Mouse (Mus musculus): ENCODE measurements around the gene Abcb4. TPM values are rescaled to one million over a fixed set of nuclear protein-coding genes. Genes with fewer than 3 reads are reported as not detected.
"Not testable (repeated sequence)": the region's sequence is repeated elsewhere in the genome, so short reads cannot be mapped to it uniquely, and the experiment has no call there.

Gene Abcb4
- 0.35 and 0.49 TPM in 2 replicates for polyA plus RNA-seq (2015; fragmentation: Nextera tagmentation; extraction: Ambion mirVana)

DNA sequence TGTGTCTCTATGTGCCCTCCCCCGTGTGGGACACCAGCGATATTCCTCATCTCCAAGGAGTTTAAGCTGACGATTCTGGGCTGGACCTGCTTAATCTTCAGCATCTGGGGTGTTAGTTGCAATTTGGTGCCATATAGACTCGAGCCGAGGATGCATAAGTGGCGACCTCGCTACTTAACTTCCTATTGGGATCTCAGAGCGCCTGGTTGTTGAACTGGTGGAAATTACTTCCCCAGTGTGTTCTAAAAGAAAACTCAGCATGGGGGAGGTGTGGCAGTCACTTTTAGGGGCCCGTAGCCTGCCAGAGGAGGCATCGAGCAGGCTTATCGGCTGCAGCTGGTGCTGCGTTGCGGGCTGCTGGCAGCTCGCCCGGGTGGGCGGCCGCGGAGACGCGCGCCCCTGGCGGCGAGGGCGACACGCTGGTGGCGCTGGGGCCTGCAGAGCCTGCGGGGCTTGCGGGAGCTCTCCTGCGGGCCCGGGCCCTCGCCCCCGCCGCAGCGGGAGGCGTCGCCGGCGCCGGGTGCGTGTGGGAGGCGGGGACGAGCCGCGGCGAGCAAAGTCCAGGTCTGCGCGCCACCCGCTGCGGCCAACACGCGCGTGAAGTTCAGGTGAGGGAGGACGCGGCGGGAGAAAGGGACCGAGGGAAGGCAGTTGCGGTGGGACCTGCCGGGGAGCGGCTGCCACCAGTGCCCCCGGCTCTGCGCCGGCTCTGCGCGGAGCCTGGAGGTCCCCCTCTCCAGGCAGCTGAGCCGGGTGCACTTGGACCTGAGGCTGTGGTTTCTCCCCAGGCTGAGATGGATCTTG lies at the start of gene Abcb4:
Gene Abcb4 (plus strand): TSS at position 418 of the 804 bp plus-strand sequence.
- Histone ChIP-seq H3K4me3 (replicated peaks) (peak within 1 kb of the TSS; percentile 55), H3K36me3 (no peaks in the 10 kb centered on the region), H3K4me1 (no peaks in the 10 kb centered on the region), H3K9ac (peak within 1 kb of the TSS; percentile 15; the same call in 1 of the 2 replicates), H3K4me2 (replicated peaks) (peak within 1 kb of the TSS; percentile 95), H3K9me3 (replicated peaks) (no peaks in the 10 kb centered on the region), H3K27me3 (peaks cover 10% of the 10 kb centered on the region; the same call in 1 of the 2 replicates), H3K27ac (replicated peaks) (no peak within 1 kb of the TSS)
- ATAC-seq (ENCODE audit: insufficient number of reproducible peaks, low FRiP score, low TSS enrichment, low read depth), result peak; percentile 69
- under 1% methylated on average over 65 of the region's 65 CpGs for WGBS

DNA sequence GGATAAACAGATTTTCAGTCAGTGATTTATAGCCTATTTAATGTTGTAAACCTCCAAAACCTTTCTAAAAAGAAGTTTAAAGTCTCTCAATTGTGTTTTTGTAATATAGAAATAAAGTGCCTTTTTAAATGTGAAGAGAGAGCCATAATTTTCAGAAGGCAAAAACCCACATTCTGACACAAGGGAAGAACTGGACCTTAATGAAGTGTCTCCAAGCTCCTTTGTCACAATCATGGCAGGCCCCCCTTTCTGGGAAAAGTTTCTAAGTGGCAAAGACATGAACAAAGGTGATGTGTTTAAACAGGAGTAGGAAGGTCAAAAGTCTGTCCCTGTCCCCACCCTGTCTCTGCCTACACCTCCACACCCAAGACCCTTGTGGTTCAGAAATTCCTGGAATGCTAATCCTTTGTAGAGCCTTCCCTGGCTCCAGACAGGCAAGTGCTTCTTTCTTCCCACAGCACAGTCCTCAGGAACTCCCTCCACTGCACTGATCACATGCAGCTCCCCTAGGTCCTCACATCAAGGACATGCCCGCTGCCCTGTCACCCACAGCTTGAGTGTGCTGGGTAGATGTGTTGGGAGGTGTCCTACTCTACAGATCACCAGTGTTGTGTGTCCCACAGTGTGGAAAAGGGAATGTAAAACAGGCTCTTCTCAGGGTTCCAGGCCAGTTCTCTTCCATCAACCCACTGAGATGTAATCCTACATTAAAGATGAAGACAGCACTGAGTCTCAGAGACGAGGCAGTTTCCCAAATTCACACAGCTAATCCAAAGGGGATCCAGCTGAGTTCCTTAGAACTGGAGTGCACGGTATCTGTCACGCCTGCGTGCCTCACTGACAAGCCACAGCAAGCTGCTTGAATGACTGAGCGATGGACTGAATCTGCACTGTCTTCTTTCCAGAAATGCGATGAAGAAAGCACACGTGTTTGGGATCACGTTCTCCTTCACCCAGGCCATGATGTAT lies 44.6 kb upstream of the Abcb4 start:
- H3K4me2 ChIP-seq (replicated peaks); H3K27ac ChIP-seq (replicated peaks); H3K9ac ChIP-seq; H3K4me1 ChIP-seq; H3K36me3 ChIP-seq; H3K4me3 ChIP-seq (replicated peaks); ATAC-seq (ENCODE audit: insufficient number of reproducible peaks, low FRiP score, low TSS enrichment, low read depth); H3K9me3 ChIP-seq (replicated peaks); H3K27me3 ChIP-seq: not testable (repeated sequence)
- 51% methylated on average over 7 of the region's 9 CpGs for WGBS

DNA sequence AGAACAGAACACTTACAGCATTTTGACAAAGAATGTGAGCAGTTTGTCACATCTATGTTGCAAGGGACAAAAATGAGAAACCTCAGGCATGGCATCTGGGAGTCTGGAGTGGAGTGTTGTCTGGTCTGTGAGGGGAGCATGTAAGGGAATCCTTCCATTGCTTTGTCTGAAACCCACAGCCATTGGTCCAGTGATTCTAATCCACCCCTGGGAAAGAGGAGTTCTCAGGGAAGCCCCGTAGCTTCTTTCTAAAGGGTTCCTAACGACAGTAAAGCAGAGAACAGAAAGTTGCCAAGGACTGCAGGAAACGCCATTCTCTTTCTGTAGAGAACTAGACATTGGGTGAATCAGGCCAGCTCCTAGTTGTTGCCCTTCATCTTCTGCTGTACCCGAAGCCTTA lies 42.7 kb upstream of the Abcb4 start:
- Histone ChIP-seq H3K9me3 (replicated peaks) (no peaks in the 10 kb centered on the region), H3K4me2 (replicated peaks) (no peak overlapping the region), H3K36me3 (no peaks in the 10 kb centered on the region), H3K27me3 (no peaks in the 10 kb centered on the region), H3K4me3 (replicated peaks) (no peak overlapping the region), H3K4me1 (no peaks in the 10 kb centered on the region), H3K9ac (no peak overlapping the region), H3K27ac (replicated peaks) (no peak overlapping the region)
- WGBS, result 57% methylated on average over 4 of the region's 4 CpGs
- ATAC-seq (ENCODE audit: insufficient number of reproducible peaks, low FRiP score, low TSS enrichment, low read depth), result no peak

DNA sequence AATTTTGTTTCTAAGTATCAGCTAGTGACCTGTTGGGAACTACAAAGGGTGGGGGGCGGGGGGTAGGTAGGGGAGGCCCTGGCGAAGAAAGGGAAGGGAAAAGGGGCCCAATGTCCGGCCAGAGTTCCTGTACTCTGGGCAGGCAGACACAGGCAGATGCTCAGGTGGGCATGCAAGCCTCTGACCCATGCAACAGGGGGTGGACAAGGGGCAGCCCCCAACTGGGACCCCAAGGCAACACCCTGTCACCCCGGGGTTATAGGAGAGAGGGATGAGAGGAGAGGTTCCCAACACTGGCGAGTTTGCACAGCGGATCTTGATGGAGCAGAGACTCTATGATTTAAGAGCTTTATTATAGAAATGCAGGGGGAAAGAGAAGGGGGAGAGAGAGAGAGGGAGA lies 36.3 kb upstream of the Abcb4 start:
- no peak for ATAC-seq (ENCODE audit: insufficient number of reproducible peaks, low FRiP score, low TSS enrichment, low read depth)
- Histone ChIP-seq H3K27ac (replicated peaks) (no peak overlapping the region), H3K4me2 (replicated peaks) (no peak overlapping the region), H3K4me1 (no peaks in the 10 kb centered on the region), H3K9me3 (replicated peaks) (no peaks in the 10 kb centered on the region), H3K27me3 (no peaks in the 10 kb centered on the region), H3K36me3 (no peaks in the 10 kb centered on the region), H3K4me3 (replicated peaks) (no peak overlapping the region), H3K9ac (no peak overlapping the region)
- 73% methylated on average over 6 of the region's 6 CpGs for WGBS

DNA sequence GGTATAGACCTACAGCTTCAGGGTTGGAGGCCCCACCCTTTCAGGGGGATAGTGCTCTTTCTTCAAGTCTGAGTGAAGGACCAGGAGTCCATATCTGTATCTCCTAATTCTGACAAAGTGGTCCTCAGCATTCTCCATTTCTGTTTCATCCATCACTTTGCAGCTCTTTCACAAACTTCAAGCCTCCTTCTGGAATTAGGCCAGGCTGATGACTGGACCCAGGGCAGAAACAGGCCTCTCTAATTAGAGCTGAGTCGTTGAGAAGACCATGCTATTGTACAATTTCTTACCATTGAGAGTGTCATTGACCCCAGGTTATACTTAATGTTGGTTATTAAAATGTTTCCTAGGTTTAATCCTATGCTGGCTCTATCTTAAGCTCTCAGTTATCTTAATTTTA lies 31.7 kb upstream of the Abcb4 start:
- H3K27me3 ChIP-seq, result no peaks in the 10 kb centered on the region
- H3K4me1 ChIP-seq, result no peaks in the 10 kb centered on the region
- H3K36me3 ChIP-seq, result no peaks in the 10 kb centered on the region
- no peak overlapping the region for H3K4me3 ChIP-seq (replicated peaks)
- ATAC-seq (ENCODE audit: insufficient number of reproducible peaks, low FRiP score, low TSS enrichment, low read depth), result no peak
- H3K27ac ChIP-seq (replicated peaks), result no peak overlapping the region
- 78% methylated on average over 1 of the region's 1 CpGs for WGBS
- H3K9me3 ChIP-seq (replicated peaks), result no peaks in the 10 kb centered on the region
- no peak overlapping the region for H3K4me2 ChIP-seq (replicated peaks)
- H3K9ac ChIP-seq, result no peak overlapping the region

DNA sequence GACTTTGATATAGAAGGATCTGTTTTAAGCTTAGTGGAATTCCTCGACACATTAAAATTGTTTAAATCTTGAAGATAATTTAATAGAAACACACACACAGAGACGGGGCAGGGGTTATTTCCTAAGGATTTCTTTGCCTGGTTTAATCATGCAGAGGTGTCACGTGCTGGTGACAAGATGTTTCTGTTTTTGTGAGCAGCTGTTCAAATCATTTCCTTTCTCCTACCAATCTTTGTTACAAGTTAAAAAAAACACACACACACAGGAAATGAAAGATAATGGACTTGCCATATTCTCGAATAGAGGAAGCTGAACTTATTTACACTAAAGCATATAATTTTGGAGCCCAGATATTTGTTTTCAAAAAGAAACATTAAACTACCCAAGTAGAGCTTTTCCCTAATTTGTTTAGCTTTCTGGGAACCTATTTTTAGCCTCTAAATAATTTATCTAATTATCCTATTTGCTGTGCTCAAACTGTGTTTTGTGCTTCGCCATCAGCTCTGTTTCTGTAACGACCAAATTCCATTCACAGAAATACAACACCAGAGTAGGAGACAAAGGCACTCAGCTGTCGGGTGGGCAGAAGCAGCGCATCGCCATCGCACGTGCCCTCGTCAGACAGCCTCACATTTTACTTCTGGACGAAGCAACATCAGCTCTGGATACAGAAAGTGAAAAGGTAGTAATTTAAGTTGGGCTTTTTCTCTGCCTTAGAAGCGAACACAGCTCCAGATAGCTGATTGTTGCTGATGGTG lies 29.8 kb upstream of the Abcb4 start:
- no peak overlapping the region for H3K4me2 ChIP-seq (replicated peaks)
- no peaks in the 10 kb centered on the region for H3K4me1 ChIP-seq
- H3K4me3 ChIP-seq (replicated peaks), result no peak overlapping the region
- H3K27me3 ChIP-seq, result no peaks in the 10 kb centered on the region
- no peak for ATAC-seq (ENCODE audit: insufficient number of reproducible peaks, low FRiP score, low TSS enrichment, low read depth)
- no peak overlapping the region for H3K9ac ChIP-seq
- 41% methylated on average over 14 of the region's 14 CpGs for WGBS
- H3K27ac ChIP-seq (replicated peaks), result no peak overlapping the region
- no peaks in the 10 kb centered on the region for H3K9me3 ChIP-seq (replicated peaks)
- no peaks in the 10 kb centered on the region for H3K36me3 ChIP-seq

DNA sequence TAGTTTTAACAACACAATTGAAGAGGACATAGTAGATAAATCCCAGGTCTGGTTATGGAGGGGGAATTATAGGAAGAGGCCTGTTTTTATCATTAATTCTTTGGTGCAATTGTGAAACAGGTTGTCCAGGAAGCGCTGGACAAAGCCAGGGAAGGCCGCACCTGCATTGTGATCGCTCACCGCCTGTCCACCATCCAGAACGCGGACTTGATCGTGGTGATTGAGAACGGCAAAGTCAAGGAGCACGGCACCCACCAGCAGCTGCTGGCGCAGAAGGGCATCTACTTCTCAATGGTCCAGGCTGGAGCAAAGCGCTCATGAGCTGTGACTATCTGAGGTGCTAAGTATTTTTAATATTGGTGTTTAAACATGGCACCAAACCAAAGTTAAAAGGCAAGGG lies 27.9 kb upstream of the Abcb4 start:
- H3K27ac ChIP-seq (replicated peaks); H3K36me3 ChIP-seq; ATAC-seq (ENCODE audit: insufficient number of reproducible peaks, low FRiP score, low TSS enrichment, low read depth); H3K4me2 ChIP-seq (replicated peaks); H3K27me3 ChIP-seq; H3K9ac ChIP-seq; H3K9me3 ChIP-seq (replicated peaks); H3K4me1 ChIP-seq; H3K4me3 ChIP-seq (replicated peaks): not testable (repeated sequence)
- 99% methylated on average over 11 of the region's 11 CpGs for WGBS

DNA sequence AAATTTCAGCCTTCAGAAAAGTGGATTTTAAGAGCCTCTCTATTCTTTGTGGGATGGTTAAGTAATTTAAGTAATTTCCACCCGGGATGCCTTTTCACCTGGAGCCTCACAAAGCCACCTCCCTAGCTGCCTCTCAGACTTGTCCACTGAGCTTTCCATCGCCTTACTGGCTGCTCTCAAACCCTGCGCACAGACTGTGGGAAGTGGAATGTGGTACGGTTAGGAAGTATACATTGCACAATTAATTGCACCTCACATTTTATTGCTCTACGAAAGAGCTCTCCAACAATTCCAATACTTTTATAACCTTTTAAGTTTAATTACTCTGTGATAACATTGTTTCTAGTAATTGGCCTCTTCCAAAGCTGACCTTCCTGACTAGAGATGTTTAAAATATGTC lies 27.2 kb upstream of the Abcb4 start:
- H3K4me1 ChIP-seq, result no peaks in the 10 kb centered on the region
- no peaks in the 10 kb centered on the region for H3K9me3 ChIP-seq (replicated peaks)
- H3K4me3 ChIP-seq (replicated peaks), result no peak overlapping the region
- H3K36me3 ChIP-seq, result no peaks in the 10 kb centered on the region
- no peak for ATAC-seq (ENCODE audit: insufficient number of reproducible peaks, low FRiP score, low TSS enrichment, low read depth)
- H3K27me3 ChIP-seq, result no peaks in the 10 kb centered on the region
- H3K9ac ChIP-seq, result no peak overlapping the region
- no peak overlapping the region for H3K4me2 ChIP-seq (replicated peaks)
- H3K27ac ChIP-seq (replicated peaks), result no peak overlapping the region
- WGBS, result 76% methylated on average over 5 of the region's 5 CpGs

DNA sequence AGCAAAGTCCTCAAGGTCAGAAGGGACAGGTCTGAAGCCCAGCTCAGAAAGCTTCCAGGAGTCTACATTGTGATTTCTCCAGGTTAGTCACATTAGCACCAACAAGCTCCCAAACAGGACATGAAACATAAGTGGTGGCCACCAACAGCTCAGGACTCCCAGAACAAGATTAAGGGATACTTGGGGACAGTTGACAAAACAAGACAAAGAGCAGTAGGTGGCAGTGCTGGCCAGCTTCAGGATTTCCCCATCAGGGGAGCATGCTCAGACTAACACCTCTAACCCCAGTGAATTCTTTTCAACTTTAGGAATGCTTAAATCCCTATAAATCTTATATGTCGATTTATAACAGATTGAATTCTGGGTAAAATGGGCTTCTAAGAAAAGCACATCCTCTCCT lies 25.5 kb upstream of the Abcb4 start:
- no peak overlapping the region for H3K4me3 ChIP-seq (replicated peaks)
- H3K9me3 ChIP-seq (replicated peaks), result no peaks in the 10 kb centered on the region
- no peaks in the 10 kb centered on the region for H3K36me3 ChIP-seq
- ATAC-seq (ENCODE audit: insufficient number of reproducible peaks, low FRiP score, low TSS enrichment, low read depth), result no peak
- H3K27ac ChIP-seq (replicated peaks), result no peak overlapping the region
- no peak overlapping the region for H3K9ac ChIP-seq
- H3K4me1 ChIP-seq, result no peaks in the 10 kb centered on the region
- no peak overlapping the region for H3K4me2 ChIP-seq (replicated peaks)
- H3K27me3 ChIP-seq, result no peaks in the 10 kb centered on the region
- WGBS, result 17% methylated on average over 1 of the region's 1 CpGs

DNA sequence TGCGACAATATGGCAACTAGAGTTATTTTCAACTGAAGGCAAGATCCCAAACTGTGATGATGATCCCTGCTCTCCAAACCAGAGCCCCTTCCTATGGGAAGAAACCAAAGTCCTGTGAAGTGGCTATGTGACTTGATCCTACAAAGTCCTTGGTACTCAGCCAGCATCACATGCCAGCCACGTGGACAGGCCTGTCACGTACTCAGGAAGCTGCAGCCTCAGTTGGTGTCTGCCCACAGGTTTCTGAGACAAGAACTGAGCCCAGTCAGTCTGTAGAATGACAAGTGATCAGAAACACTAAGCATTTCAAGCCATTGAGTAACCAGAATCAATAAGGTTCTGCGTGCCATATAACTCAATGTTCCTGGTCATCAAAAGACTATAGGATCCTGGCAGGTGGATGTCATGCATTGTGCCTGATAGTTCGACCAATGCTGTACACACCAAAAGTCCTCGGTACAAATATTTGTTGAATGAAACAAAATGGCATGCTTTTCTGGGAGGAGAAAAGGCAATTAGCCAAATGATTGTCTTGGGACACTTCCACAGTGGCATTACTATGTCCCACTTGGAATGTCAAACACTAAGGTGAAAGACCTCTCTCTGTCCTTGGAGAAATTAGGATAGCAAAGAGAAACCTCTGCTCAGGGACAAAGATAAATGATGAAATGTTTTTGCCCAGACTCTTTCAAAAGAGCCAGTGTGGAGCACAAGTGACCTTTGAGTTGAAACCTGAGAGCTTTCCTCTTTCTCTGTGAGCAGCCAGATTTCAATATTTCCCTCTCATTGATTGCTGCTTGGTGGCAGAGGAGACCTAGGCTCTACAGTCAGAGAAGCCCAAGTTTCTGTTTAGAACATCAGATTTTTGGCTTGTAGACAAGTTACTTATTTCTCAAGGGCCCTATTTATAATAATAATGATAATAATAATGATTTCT lies 20.3 kb upstream of the Abcb4 start:
- no peak for ATAC-seq (ENCODE audit: insufficient number of reproducible peaks, low FRiP score, low TSS enrichment, low read depth)
- Histone ChIP-seq H3K4me3 (replicated peaks) (no peak overlapping the region), H3K4me1 (no peaks in the 10 kb centered on the region), H3K27me3 (no peaks in the 10 kb centered on the region), H3K36me3 (no peaks in the 10 kb centered on the region), H3K9ac (no peak overlapping the region), H3K27ac (replicated peaks) (no peak overlapping the region), H3K4me2 (replicated peaks) (no peak overlapping the region), H3K9me3 (replicated peaks) (no peaks in the 10 kb centered on the region)
- WGBS, result 83% methylated on average over 6 of the region's 6 CpGs
